Mouse (Mus musculus): Measurements from ENCODE around the gene AW551984.

Gene AW551984

GRCm38 (mm10) chr9:39603999-39604453 is at the start of gene AW551984:
Gene AW551984 (minus strand): TSS chr9:39604403.
- DNase-seq: no peak

- DNase-seq: no peak
Observed at GRCm38 (mm10) chr9:39647382-39647781, 43.2 kb upstream of the AW551984 start.

GRCm38 (mm10) chr9:39644785-39645184 is 40.6 kb upstream of the AW551984 start, which contains the start of gene Olfr961:
Gene Olfr961 (plus strand): TSS chr9:39645085.
- no peak for DNase-seq

GRCm38 (mm10) chr9:39633913-39634594 is 29.9 kb upstream of the AW551984 start:
- DNase-seq: no peak

GRCm38 (mm10) chr9:39629069-39629468 is 24.9 kb upstream of the AW551984 start:
- no peak for DNase-seq

- DNase-seq: no peak
Observed at GRCm38 (mm10) chr9:39624711-39625110, 20.5 kb upstream of the AW551984 start.

- no peak for DNase-seq
Observed at GRCm38 (mm10) chr9:39623783-39624182, 19.6 kb upstream of the AW551984 start.

GRCm38 (mm10) chr9:39621073-39621472 is 16.9 kb upstream of the AW551984 start, which contains the start of gene Olfr960:
Gene Olfr960 (plus strand): TSS chr9:39621373.
- no peak for DNase-seq

- no peak for DNase-seq
Observed at GRCm38 (mm10) chr9:39611953-39612352, 7.8 kb upstream of the AW551984 start.

GRCm38 (mm10) chr9:39610355-39610754 is 6.2 kb upstream of the AW551984 start, which contains the start of gene Olfr148:
Gene Olfr148 (plus strand): TSS chr9:39610655.
- DNase-seq: no peak

GRCm38 (mm10) chr9:39608497-39608896 is 4.3 kb upstream of the AW551984 start:
- no peak for DNase-seq

- DNase-seq: no peak
Observed at GRCm38 (mm10) chr9:39603333-39603845, 814 bp downstream of the AW551984 start.

GRCm38 (mm10) chr9:39602536-39603332 is 1.5 kb downstream of the AW551984 start:
- no peak for DNase-seq

- DNase-seq: no peak
Observed at GRCm38 (mm10) chr9:39577050-39577449, 27.2 kb downstream of the AW551984 start.

GRCm38 (mm10) chr9:39575469-39575868 is 28.7 kb downstream of the AW551984 start, which contains the start of gene Olfr959:
Gene Olfr959 (minus strand): TSS chr9:39575569.
- no peak for DNase-seq

GRCm38 (mm10) chr9:39558349-39558647 is 45.9 kb downstream of the AW551984 start:
- DNase-seq: no peak

GRCm38 (mm10) chr9:39557529-39558348 is 46.5 kb downstream of the AW551984 start:
- DNase-seq: no peak

- no peak for DNase-seq
Observed at GRCm38 (mm10) chr9:39553946-39554345, 50.3 kb downstream of the AW551984 start, which contains the start of gene Olfr958. Gene Olfr958 (minus strand): TSS chr9:39554054.

- DNase-seq: no peak
Observed at GRCm38 (mm10) chr9:39550806-39551205, 53.4 kb downstream of the AW551984 start.
